Mouse (Mus musculus) 416B (cell line): ENCODE data around the gene Ncor1.
"Not testable (repeated sequence)": the region's sequence is repeated elsewhere in the genome, so short reads cannot be mapped to it uniquely, and the experiment has no call there.

Experiments used
- DNase-seq: peaks from one replicate; pipeline ENCODE4 v3.0.0; 2011; ENCODE audit warnings: low read depth

The Ncor1 gene

DNA sequence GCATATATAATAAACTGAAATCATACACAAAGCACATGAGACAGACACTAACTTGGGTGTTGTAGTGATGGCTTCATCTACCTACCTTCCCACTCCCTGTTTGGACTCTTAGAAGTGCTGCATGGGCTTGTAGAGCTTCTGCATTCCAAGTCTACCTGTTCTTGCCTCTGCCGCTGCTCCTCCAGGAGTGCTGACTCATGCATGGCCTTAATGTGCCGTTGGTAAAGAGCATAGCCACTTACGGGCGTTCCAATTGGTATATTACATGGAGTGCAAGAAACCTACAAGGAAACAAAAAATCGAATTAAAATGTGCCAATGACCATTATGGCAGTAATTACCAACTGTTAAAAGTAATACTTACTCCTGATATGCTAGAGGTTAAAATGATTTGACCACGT, 91.5 kb downstream of the Ncor1 start:
- DNase-seq: no peak

DNA sequence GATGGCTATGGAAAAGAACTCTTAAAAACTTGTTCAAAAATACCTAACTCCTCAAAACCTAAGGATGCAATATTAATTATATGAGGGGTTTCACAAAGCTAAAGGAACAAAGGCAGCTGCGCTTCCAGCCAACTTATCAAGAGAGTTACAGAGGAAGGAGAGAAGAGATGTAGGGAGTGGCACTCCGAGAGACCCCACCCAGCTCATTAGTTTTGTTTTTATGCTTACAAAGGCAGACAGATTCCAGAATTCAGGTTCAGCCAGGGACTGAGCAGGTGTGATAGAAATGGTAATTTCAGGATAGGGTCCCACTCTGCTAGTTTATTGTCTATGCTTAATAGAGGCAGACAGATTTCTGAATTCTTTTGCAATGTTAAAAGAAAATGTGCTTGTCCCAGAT, 103.1 kb downstream of the Ncor1 start:
- no peak for DNase-seq

DNA sequence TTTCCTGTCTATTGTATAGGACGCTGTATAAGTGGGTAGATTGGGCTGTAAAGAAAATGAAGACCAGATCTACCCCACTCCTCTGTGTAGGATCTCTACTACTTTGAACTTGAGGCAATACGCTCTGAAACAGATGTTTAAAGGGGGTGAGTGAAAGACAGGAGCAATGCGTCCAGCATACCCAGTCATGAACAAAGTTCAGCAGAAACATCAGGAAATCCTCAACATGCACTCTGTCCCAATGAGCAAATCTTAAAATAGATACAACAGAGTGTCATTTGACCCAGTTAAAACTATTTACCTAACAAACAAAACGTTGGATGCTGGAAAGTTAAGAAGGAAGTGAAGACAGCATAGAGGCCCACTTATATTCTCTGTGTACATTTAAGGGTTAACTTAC, 106.4 kb downstream of the Ncor1 start:
- DNase-seq: no peak

DNA sequence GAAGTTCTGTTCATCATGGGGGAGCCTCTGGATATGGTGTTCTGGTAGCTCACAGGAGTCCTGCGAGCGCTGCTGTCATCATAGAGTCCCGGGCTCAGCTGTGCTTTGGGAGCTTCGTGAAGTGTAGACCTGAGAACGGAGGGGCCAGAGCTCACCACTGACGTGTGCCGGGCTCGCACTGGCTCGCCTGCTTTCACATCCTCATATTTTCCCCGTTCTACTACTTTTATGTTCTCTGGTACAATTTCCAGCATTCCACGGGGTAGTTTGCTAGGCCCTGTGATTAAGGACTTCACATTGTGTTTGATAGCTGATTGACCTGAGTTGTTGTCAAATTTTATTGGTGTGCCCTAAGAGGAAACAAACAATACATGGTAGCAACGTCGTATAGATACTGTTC, 115.3 kb downstream of the Ncor1 start:
- no peak for DNase-seq

DNA sequence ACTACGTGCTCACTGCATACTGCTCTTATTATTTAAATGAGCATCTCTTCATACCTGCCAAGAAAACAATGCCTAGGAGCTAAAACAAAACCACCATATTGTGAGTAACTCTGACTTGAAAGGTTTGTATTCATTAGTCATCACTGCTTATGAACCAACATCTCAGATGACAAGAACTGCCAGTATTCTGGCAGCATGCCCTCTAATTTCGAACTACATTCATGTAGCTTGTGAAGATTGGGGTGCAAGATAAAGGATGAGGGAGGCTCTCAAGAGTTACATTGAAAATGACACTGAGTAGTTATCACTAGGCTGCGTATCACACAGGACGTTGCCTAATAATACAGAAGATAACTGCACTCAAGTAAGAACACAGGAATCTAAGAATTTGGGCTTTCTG, 126.1 kb downstream of the Ncor1 start:
- peak; percentile 80 for DNase-seq

DNA sequence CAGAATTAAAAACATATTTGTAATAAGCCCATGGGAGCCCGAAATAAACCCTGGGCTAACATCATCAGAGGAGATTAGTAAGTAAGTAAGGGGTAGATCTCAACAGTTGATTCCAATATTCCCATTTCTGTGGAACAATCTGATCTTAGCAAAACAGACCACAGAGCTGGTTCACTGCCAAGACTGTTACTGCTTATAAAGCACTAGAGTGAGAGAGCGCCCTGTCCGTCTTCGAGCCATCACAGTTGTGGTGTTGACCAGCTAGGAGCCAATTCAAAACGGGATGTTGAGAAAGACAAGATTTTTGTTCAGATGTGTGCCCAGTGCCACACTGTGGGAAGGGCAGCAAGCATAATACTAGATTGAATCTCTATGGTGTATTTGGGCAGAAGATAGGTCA, 127.2 kb downstream of the Ncor1 start:
- DNase-seq: no peak

DNA sequence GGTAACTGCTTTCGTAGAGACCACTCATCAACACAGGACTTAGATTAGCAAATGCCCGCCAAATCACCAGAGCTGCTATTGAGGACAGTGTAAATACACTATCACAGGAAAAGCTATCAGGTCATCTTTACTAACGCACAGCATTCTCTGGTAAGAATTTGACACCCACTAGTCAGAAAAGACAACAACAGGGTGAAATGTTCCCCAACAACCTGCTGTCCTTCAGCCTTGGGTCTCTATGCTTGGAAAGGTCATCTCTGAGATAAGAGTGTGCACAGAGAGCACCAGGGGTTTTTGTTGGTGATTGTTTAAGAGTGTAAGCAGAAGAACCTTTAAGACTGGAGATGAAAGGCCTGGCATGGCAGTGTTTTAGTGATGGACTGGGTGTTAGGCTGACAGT, 134.7 kb downstream of the Ncor1 start:
- no peak for DNase-seq

DNA sequence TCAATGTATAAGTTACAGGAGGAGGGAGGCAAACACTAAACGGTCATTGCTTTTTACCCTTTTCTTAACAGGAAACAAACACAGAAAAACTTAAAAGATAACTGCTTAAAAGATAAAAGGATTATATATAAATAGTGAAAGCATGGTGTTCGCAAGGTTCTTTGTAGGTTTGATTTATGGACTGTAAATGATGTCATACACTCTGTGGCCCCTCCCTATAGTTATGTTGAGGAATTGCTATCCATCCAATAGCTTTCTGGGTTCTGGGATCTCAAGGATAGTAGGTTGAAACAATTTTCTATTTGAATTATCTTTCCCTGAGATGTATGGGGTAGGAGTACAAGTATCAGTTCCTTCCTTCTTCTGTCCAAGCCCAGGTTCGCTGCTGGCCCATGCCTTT, 138.2 kb downstream of the Ncor1 start:
- DNase-seq: no peak

DNA sequence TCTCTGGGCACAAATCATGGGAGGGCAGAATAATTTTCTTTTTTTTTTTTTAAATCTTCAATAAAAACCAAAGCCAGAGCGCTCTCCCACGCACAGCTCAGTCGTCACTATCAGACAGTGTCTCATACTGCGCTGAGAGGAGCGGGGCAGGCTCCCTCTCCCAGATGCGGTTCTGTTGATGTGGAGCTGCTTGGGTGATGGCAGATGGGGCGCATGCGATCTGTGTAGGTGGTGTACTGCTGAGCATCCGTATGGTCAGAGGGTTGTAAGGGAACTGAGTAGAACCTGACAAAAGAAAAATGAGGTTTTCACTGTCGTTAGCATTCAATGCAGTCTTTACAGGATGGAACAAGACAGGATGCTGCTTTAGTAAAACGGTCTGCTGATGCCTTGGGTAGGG, 140.6 kb downstream of the Ncor1 start:
- DNase-seq: no peak

DNA sequence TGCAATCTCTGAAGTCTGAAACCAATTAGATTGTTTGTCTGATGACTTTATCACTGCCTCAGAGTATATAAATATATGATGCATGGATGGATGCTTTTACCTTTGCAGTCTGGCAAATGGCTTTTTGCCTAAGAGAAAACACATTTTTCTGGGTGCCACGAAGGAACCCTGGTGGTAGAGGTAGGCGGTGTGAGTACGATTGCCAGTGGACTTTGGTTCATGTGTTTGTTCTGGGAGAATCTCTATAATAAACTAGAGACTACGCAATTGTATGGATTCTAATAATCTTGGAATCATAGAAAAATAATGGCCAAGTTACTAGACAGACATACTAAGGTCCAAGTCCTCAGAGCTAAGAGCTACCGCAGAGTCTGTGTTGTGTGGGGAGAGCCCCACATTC, 143.4 kb downstream of the Ncor1 start:
- no peak for DNase-seq

DNA sequence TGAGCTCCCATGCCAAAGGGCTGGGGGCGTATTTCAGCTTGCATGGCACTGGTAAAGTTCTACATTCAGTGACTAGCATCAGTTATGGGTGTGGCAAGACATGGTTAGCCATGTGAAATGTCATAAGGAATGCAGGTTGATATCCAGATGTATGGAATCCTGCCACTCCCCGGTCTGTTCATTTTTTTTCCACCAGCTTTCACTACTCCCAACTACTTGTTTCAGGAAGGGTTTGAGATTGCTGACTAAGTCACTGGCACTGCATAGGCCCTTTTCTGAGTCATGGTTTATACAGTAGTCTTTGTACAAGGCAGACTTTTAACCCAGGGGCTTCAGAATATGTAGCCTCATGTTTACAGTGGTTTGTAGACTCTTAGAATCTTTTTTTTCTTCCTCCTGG, 149.0 kb downstream of the Ncor1 start:
- DNase-seq: no peak

DNA sequence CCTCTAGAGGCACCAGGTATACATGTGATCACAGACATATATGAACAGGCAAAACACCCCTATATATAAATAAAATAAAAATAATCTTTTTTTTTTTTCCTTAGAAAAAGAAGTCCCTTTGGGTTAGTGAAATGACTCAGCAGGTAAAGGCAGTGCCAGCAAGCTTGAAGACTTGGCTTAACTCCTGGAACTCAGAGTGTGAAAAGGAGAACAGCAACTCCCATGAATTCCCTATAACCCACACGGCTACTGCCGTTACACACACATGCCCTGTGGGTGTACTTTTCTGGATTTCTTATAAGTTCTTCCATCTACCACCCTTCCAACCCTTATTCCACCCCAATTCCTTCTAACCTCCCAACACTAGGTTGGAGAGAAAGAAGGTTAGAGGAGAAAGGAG, 152.5 kb downstream of the Ncor1 start:
- DNase-seq: no peak

DNA sequence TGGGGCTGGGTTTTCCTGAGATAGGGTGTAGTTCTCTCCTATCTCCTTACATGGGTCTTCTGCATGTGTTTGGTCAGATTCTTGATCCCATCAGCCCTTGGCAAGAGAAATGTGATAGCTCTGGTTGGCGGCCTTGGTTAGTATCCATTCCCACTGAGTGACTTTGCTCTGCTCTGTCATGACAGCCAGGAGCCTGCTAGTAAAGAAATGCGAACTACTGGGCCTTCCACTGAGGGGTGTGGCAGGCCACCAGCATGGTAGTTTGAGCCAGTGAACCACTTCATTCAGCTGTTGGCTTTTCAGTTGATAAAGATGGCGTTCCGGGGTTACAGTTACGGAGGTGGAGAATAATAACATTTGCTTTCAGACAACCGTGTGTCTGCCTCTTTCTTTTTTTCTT, 159.5 kb downstream of the Ncor1 start:
- no peak for DNase-seq

DNA sequence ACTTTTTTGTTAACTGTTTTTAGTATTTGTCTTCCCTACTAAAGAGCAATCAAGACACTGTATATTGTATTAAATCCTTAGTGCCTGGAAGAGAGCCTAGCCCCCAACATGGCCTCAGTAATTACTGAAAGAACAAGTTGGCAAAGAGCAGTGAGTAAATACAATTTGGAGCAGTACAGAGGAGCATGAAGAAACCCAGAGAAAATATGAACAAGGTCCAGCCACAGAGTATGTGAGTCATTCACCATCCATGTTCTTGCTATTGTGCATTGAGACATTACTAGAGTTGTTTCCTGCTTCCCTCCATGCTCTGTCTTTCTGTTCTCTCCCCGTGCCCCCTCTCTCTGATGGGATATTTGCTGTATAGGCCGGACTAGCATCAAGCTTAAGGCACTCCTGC, 164.2 kb downstream of the Ncor1 start:
- peak; percentile 34 for DNase-seq

DNA sequence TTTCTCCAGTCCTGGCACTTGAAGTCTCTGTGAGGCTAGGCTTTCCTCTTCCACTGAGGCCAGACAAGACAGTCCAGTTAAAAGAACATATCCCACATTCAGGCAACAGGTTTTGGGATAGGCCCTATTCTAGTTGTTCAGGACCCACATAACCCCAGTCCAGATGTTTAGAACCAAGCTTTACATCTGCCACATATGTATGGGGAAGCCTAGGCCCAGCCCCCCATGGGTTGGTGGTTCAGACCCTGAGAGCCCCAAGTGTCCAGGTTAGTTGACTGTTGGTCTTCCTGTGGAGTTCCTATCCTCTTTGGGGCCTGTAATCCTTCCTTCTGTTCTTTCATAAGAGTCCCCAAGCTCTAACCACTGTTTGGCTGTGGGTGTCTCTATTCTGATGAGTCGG, 170.6 kb downstream of the Ncor1 start:
- DNase-seq: no peak

DNA sequence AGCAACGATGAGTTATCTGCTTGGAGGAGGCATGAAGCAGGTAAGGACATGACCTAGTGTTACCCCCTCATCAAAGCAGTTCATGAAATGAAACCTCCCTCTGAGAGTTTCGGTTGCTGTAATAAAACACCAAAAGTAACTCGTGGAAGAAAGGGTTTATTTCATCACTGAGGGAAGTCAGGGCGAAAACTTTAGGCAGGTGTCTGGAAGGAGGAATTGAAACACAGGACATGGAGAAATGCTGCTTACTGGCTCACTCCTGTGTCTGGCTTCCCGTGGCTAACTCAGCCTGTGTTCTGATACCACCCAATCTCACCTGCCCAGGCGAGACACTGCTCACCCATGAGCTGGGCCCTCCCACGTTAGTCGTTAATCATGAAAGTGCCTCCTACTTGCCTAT, 173.3 kb downstream of the Ncor1 start:
- DNase-seq: no peak

DNA sequence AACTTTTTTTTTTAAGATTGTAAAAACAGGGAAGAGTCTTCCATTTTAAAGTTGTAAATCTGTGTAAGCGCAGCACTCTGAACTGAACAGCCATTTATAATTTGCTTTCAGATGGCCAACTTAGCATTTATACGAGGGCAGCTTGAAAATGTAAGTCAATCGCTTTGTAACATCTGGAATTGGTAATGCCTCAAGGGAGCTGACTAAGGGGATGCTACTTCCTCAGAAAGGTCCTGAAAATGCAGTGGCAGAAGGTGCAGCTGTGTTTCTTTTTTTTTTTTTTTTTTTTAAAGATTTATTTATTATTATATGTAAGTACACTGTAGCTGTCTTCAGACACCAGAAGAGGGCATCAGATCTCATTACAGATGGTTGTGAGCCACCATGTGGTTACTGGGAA, 174.3 kb downstream of the Ncor1 start:
- not testable (repeated sequence) for DNase-seq

DNA sequence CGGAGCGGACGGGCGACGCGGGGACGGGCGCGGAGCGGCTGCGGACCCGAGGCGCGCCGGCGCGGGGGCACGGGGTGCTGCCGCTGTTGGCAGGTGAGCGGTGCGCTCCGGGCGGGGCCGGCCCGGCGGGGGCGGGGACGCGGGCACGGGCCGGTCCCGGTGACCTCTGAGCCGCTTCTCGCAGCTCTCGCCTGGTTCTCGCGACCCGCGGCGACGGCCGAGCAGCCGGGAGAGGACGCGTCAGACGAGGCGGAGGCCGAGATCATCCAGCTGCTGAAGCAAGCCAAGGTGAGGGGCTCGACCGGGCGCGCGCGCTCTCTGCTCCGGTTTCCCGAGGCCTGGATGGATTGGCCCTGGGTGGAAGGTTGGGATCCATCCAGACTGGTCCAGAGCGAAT, 176.7 kb downstream of the Ncor1 start:
- DNase-seq: peak; percentile 57

DNA sequence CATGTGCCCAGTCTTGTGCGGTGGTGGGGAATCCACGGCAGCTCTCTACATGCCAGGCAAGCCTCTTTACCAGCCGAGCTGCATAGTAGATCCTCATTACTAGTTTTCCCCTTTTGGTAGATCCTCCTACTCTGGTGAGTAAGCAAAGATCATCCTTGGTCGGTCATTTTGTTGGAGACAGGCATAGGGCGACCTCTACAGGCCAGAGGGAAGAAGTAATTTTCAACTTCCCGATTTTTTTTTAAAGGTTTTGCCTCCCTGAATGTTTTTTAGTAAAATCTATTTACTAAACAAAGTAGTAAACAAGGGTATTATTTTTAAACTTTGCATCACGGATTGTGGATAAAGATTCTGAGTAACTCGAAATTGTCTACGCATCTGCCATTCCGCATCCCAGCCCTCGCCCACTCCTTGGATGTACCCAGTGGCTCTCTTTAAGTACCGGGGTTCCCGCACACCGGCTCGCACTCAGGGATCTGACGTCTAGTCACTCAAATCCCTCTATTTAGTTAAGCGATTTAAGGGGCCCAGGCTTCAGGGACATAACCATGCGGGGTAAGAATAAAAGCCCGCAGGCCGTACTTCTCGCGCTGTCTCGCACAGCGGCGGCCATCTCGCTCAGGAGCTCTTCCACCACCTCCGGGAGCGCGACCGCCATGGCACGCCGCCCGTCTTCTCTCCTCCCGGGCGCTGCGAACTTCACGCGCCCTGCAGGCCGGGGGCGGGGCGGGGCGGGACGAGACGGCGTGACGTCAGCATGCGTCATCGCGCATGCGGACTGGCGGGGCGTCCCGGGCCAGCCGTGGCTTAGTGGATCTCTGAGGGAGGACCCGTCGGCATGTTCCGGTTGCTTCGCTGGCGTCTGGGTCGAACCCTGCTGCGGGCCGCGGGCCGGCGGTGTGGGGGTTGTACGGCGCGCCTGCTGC, 177.4 kb downstream of the Ncor1 start, which contains the start of the genes Zswim7 and Ttc19:
Gene Zswim7, minus strand, starts transcription at position 701 of the 926 bp plus-strand sequence.
Gene Ttc19, plus strand, starts transcription at position 799 of the 926 bp plus-strand sequence.
- DNase-seq: peak; percentile 96

DNA sequence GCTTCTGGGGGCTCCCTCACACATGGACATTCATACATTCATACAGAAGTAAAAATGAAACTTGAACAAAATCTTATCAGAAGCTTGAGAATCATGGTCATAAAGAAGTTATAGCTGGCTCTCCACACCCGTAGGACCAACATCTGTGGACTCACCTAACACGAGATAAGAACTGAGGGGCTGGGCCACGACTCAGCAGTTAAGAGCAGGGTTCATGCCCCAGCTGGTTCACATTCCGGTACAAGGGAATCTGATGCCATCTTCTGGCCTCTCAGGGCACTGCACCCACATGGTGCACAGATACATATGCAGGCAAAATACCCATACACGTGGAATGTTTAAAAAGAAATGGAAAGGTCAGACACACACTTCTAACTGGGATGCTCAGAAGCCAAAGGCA, 180.3 kb downstream of the Ncor1 start:
- peak; percentile 93 for DNase-seq

DNA sequence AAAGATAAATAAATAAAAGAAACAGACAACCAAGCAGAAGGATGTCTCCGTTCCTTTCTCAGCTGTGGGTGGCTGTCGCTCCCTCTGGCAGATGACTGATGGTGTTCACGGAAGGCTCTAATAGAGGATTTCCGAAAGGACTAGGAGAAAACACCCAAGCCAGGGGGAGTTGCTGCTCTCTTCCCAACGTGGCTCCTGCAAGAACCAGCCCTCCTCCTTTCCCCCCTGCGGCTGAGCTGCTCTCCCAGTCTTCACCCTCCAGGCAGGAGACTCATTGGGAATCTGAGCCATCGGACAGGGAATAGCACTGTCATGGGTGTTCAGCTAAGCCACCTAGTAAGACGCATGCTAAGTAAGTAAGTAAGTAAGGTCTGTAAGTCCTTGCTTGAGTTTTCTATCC, 181.3 kb downstream of the Ncor1 start:
- DNase-seq: no peak

DNA sequence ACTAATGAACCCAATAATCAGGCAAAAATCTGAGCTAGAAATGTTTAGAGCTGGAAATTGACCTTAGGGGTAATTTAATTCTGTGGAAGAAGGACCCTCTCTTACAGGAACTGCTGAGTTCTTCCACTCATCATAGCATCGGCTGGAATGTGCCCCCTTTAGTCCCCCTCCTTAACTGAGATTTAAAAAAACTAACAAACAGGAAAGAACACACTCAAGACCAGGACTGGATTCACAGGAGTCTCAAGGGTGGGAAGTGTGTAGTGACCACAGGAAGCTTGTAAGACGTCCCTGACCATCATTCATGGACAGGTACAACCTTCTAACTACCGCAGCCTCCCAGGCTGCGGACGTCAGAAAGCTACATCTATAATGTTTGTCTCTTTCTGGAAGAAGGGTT, 187.5 kb downstream of the Ncor1 start:
- no peak for DNase-seq

DNA sequence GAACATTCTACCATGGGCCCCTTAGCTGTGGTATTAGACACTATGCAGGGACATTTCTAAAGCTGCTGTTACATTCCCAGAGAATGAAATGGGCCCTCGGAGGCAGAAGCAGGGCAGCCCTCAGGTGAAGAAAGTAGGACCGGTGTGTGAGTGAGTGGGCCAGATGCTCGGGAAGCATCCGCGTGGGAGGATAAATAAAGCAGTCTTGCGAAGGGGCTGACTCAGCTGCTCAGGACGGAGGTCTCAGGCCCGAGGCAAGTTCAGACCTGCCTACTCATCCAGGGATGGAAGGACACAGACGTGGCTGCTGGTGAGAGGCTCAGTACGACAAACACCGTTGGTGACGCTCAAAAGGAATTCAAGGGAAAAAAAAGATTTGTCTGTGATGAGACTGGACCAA, 189.2 kb downstream of the Ncor1 start:
- no peak for DNase-seq

DNA sequence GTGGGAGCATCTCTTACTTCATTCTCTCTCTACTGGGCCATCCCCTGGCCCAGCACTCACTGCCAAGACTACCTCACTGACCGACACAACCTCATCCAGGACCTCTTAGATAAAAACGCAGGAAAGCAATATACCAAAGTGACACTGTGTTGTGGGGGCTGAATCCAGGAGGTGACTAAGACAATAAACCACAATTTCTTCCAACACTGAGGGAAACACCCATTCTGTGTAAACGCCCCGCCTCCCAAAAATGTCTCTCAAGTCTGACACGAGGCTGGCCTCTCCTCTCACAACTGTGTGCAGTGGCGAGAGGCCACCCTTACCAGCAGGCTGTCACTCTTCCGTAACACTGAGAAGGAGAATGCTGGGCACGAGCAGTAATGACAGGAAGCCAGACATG, 190.0 kb downstream of the Ncor1 start:
- peak; percentile 86 for DNase-seq
